Mouse (Mus musculus): ENCODE measurements around the gene Rapgef1.
A peak's percentile ranks its signal among the peaks of the same experiment; 100 is the strongest.

Rapgef1 gene

GRCm38 (mm10) chr2:29619484-29620300 lies at the start of gene Rapgef1:
TSS of gene Rapgef1 (plus strand) at chr2:29619720.
- peak; percentile 83 for DNase-seq

GRCm38 (mm10) chr2:29571921-29572700 lies 47.4 kb upstream of the Rapgef1 start:
- DNase-seq, result no peak

DNA sequence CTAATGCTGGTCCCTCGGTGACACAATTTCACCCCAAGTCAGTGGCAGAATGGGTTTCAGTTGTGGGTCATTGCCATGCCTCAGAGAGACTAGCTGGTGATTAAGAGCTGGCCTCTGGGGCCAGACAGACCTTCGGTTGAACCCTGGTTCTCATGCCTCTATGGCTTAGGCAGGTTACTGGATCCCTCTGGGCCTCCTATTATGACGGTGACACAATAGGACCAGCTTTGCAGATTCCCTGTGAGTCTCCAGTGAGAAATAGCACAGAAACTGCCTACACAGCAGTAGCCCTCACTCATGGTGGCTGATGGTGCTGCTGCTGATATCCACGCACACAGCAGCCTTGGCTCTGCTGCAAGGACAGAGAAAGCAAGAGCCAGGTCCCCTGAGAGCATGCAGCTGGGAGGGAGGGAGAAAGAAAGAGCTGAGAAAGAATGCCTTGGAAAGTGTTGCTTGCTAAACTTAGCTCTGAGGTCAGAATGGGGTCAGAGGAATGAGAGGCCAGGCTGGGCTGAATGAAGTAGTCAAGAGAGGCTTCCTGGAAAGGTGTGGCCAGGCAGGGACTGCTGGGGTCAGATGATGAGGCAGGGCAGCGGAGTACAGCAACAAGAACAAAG lies 46.6 kb upstream of the Rapgef1 start:
- DNase-seq, result no peak

- peak; percentile 70 for DNase-seq
These were observed 45.9 kb upstream of the Rapgef1 start for GRCm38 (mm10) chr2:29573591-29573990.

GRCm38 (mm10) chr2:29574187-29574586 lies 45.3 kb upstream of the Rapgef1 start:
- DNase-seq, result no peak

GRCm38 (mm10) chr2:29582415-29582814 lies 37.1 kb upstream of the Rapgef1 start:
- DNase-seq, result peak; percentile 88

GRCm38 (mm10) chr2:29586017-29586702 lies 33.4 kb upstream of the Rapgef1 start:
- no peak for DNase-seq

DNA sequence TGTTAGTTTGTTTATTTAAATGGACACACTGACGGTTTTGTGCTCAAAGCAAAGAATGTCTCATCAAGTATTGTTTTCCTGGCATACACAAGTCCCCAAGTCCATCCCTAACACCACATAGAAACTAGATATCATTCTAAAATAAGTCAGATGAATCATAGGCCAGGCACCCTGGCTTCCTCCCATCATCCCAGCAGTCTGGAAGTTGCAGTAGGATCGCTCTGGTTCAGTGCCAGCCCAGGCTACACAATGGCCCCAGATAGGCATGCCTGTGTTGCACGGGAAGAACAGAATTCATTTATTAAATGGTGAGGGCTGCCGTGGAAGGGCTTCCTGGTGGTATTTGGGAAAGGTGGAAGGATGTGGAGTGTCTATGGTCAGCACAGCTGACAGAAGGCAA lies 31.5 kb upstream of the Rapgef1 start:
- peak; percentile 33 for DNase-seq

DNA sequence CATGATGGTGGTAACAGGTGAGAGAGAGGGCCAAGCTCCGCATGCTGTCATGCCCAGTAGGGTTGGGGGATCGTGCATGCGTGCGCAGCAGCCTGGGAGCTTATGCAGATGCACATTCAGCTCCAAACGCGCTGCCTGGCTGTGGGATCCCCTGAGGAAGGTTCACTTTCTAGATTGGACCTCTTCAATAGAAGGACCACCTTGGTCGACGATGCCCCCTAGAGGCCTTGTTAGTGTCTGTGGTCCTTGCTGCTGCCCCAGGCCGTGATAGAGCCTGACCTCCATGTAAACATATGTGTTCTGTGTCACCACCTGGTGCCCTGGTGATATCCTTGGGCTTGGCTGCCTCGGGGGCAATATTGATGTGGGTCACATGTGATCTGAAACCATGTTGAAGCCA lies 30.3 kb upstream of the Rapgef1 start:
- no peak for DNase-seq

DNA sequence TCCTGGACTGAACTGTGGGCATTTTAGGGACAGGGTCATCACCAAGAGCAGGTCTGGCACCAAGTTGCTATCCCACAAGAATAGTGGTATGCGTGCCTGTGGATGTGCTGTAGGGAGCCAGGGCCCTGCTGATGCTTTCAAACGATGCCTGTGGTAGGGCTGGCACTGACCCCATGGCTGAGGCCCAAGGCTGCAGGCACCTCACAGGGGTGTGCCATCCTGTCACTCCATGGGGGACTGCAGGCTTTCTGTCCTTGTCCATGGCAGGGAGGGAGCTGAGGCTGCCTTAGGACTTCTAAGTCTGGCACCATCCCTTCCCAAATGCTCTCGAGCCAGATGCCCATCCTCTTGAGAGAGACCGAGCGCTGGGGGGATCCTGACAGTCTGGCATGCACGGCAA lies 27.9 kb upstream of the Rapgef1 start:
- DNase-seq, result no peak

DNA sequence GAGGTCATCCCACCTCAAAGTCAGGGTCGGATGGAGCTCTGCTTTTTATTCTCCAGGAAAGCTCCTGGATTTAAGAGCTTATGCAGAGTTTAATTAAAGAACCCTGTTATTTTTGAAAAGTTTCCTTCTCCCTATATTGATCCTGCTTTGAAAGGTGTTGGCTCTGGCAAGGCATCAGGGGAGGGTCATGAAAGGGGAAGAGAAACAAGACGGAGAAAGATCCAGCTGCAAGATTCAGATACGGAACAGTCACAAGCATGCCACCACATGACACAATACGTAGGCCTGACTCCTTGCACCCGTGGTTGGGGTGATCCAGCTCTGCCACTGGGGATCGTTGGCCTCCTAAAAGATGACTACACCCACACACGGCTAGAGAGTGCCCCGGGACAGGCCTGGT lies 27.0 kb upstream of the Rapgef1 start:
- DNase-seq, result no peak

DNA sequence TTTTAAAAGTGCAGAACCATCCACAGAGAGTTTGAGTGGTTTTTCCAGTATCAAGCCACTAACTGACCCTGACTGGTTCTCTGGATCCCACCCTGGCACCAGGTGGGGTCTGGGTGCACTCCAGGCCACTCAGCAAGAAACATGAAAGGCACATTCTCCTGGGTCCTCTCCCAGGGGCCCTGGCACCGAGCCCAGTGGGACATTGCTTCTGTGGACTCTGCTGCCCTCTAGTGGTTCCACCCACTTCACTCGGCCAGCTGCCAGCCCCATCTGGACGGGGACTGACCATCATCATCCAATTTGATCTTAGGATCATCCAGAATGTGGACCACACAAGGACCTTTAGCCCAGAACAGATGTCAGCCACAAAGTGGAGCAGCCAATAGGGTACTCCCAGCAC lies 15.6 kb upstream of the Rapgef1 start:
- DNase-seq, result peak; percentile 88

DNA sequence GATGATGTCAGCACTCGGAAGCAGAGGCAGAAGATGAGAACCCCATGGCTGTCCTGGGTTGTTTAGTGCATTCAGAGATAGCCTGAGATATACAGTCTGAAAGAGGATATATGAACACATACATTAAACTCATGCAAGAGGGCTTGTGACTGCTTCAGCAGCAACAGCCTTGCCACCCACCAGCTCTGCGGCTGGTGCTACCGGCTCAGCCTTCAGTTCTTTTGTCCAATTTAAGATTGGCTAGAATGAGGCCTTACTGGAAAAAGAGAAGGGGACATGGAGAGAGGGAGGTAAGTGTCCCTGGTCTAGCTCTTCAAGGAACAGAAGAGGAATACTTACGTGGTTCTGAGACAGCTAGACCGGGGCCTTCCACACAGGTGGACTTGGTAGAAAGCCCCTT lies 13.9 kb upstream of the Rapgef1 start:
- no peak for DNase-seq

GRCm38 (mm10) chr2:29606460-29606859 lies 13.1 kb upstream of the Rapgef1 start:
- no peak for DNase-seq

GRCm38 (mm10) chr2:29617341-29617740 lies 2.2 kb upstream of the Rapgef1 start:
- no peak for DNase-seq

DNA sequence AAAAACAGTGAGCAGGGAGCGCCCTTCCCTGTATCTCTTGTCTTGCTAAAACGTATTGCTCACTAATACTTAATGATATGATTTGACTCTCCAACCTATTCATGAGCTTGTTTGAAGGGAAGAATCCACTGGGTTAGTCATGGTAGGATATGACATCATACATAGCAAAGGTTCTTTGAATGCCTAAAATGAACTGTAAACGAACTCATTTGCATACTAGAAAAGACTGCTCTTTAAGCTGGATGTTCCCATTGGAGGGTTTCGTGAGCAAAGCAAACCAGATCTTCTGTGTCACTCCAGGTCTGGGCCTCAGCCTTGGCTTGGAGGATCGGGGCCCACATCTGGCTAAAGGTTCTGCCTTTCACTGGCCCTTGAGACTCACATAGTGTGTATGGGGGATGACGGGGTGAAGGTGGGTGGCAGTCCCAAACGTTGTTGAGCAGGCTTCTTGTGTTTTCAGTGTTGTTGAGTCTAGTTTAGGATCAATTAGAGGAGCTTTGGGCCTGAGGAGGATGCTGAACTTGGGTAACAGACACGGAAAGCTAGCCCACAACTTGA lies 515 bp upstream of the Rapgef1 start:
- no peak for DNase-seq

- DNase-seq, result no peak
These were observed 844 bp downstream of the Rapgef1 start for GRCm38 (mm10) chr2:29620301-29620827.

GRCm38 (mm10) chr2:29621163-29621562 lies 1.6 kb downstream of the Rapgef1 start:
- DNase-seq, result no peak

DNA sequence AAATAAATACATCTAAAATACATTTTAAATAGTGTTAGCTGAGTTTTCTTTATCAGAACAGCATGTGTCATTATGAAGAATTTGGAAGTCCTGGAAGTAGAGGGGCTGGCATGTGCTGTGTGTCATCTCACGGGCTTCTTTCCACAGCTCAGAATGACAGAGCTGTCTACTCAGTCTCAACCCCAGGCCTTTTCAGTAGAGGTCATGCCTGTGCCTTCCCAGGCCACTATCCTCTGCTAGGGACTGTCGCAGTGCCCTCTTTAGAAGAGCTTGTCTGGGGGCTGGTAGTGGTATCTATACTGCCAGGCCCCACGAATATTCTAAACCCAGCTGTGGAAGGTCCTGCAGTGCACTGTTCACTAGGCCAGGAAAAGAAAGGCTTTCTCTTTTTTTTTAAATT lies 2.1 kb downstream of the Rapgef1 start:
- no peak for DNase-seq

DNA sequence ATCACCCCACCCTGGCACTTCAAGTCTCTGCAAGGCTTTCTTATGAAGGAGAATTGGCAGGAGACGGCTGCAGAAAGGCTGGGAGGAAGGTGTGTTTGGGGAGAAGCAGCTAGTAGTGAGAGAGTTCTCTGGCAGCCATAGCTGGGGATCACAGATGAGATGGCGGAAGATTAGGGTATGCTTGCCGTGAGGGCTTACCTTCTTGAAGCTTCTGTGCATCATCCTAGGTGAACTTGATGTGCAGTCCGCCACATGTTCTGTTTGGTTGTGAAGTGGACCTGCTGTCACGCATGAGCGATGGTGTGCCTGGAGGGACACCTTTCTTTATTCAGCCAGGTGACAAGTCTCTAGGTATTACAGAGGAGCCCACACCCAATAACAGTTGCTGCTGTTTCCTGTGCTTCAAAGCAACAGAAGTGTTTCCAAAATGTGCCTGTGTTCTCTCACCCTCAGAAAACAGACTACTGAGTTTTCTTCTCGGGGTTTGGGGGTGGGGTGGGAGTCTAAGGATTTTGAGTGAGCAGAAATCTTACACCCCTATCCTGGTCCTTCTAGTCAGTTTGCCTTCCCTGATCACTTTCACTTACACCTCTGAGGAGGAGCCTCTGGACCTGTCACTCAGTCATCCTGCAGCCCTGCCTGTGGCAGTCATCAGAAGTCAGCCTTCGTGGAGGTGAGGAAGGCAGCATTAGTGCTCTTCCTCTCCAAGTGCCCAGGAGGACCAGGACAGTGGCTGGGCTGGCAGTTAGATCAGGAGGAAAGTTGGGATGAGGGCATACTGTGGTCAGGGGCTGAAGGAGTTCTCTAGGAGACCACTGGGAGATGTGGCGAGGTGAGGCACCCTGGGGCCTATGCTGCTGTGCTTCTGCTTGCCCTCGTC lies 2.8 kb downstream of the Rapgef1 start:
- no peak for DNase-seq
